Mouse (Mus musculus) v-Abl transformed pro-B cells (cell line): ENCODE data around the gene Ino80.

Experiments
- in situ Hi-C, 2 experiments: fragments of 400-800 bp; cut with MboI; formaldehyde crosslinking; loops; one replicate each; pipeline ENCODE4 v1.15.1; 2025; ENCODE audit not compliant: unreplicated experiment in 2 of 2

Ino80 gene

DNA sequence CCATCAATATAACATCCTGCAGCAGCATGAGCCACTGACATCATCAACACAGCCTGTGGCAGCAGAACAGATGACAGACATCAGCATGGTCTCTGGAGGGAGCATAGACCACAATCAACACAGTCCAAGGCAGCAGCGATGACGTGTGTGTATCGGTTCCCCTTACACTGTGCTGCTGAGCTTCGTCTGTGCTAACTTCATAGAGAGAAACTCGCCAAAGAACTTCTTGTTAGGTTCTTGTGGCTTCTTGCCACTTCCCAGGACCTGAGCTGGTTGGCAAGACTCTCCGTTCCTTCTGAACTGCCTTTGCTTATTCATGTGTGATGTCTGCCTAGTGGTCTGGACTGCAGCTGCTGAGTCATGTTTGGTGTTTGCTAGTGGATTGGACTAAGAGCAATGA lies 119.2 kb downstream of the Ino80 start:
- in situ Hi-C loops, result no loop called here

DNA sequence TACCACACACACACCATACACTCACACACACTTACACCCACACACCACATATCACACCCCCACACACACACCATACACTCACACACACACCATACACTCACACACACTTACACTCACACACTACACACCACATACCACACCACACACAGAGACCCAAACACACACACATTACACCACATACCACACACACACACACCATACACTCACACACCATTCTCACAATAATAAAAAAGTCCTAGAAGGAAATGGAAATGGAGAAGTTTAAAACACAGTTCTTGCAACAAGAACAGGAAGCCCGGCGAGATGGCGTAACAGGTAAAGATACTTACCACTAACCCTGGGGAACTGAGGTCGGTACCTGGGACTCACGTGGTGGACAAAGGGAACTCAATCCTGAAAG lies 120.7 kb downstream of the Ino80 start:
- in situ Hi-C loops, result no loop called here

DNA sequence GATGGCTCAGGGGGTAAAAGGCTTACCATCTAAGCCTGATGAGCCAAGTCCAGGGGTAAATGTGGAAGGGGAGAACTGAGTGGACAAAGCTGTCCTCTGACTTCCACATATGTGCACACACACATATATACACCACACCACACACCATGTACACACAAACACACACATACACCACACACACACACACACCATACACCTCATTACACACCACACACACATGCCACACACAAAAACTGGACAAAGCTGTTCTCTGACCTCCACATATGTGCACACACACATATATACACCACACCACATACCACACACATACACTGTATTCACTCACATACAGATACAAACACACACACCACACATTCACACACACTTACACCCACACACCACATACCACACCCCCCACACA lies 121.2 kb downstream of the Ino80 start:
- in situ Hi-C loops, result no loop called here

DNA sequence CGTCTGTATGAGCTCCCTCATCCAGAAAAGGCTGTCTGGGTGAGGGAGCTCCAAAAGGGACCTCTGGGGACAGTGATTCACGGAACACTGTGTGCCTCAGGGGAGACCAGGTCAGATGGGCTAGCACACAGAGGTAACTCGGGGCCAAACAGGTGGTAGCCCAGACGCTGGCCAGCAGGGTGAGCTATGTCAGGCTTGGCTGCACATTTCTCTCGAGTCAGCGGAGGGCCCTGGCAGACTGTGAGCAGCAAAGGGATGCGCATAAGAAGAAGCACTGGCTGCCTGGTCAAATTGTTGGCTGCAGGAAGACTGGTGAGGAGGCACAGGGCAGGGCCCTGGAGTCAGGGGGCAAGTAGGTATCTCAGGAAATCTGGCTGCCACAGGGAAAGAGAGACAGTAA lies 121.8 kb downstream of the Ino80 start:
- in situ Hi-C loops, result no loop called here

DNA sequence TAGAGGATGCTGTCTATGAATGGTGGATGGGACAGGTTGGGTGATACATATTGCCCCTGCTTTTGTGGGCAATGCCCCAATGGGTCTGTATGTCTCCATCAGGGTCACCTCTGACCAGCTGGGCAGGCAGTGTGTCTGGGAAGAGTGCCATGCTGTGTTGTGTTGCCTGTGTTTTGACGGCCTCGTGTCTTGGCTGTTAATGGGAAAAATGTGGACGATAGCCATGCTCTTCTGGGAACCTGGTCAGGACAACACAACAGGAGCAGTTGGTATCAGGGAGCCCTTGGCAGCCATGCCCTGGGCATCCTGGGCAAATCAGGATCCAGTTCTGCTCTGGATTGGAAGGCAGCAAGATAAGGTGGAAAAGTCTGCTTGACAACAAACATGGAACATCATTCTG lies 122.4 kb downstream of the Ino80 start:
- in situ Hi-C loops, result no loop called here

DNA sequence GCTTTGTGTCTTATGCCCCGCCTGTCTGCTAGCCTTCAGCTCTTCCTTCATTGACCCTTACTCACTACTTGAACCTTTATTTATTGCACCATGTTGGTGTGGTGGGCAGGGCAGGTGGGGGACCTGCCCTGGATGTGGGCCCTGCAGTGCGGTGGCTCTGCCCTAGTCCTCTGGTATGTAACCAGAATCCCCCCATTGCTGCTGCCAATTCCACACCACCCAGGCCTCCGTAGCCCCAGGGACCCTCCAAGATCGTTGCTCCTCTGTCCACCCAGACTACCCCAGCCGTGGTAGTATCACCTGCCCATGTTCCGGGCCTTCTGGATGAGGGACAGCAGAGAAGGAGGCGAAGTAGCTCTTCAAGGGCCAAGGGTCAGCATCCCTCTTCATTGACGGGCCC lies 123.8 kb downstream of the Ino80 start:
- in situ Hi-C loops, result no loop called here

DNA sequence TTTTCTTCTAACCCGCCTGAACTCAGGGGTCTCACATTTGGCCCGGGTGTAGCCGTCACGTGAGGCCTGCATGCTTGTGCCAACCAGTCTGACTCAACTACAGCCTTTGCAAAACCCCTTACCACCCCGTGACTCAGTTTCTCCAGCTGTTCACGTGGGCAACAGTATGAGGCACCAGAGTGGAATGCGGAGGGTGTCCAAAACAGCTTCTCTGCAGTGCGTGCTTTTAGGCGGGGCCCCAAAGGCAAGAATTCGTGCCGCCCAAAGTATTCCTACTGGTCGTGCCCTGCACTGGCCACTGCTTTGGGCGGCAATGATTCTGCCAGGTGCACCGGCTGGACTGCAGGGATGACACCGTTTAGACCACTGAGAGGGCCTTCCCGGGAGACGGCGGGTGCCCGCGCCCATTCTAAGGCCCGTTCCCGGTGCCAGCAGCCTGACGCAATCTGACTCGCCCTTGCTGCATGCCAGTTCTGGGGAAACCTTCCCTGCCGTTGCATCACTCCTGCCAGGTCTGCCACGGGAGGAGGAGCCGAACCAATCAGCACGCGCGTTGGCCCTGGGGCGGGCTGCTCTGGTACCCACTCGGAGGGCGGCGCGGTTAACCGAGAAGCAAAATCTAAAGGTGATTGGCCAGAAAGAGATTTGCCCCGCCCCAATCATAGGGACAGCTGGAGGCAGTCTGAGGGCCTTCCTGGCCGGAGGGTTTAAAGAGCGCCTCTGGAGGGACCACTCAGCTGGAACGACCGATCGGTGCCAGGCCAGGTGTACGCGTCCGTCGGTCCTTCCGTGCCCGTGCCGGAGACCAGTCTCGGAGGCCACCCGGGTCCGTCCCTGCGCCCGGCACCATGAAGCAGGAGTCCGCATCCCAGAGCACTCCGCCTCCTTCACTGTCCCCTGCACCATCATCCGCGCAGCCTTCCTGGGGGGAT lies 126.7 kb downstream of the Ino80 start, which contains the start of gene Chac1:
TSS of gene Chac1 (plus strand) at position 675 of the 932 bp plus-strand sequence.
- in situ Hi-C loops, result no loop called here

DNA sequence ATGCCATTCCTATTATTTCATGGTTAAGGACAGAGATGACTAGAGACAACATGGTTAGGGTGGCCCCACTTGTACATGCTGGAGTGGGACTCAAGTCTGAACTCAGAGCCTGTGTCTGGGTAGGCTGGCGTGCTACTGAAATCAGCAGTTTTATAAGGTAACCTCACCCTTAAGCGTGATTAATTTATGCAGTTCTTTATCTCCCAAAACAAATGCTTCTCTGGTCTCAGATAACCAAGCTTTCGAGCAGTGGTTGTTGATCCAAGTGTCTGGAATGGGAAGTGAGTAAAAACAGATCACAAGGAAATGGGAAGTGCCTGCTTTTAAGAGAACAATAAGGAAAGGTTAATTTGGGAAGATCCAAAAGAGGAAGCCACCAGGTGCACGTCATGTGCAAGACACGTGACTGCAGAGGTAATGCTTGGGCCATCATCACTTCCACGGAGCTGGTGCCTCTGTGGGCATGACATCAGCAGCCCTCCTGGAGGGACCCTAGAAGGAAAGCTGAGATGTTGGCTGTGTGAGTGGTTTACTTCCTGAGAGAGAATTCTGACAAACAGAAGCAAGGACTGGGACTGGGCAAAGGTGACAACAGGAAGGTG lies 132.8 kb downstream of the Ino80 start:
- in situ Hi-C loops, result no loop called here

DNA sequence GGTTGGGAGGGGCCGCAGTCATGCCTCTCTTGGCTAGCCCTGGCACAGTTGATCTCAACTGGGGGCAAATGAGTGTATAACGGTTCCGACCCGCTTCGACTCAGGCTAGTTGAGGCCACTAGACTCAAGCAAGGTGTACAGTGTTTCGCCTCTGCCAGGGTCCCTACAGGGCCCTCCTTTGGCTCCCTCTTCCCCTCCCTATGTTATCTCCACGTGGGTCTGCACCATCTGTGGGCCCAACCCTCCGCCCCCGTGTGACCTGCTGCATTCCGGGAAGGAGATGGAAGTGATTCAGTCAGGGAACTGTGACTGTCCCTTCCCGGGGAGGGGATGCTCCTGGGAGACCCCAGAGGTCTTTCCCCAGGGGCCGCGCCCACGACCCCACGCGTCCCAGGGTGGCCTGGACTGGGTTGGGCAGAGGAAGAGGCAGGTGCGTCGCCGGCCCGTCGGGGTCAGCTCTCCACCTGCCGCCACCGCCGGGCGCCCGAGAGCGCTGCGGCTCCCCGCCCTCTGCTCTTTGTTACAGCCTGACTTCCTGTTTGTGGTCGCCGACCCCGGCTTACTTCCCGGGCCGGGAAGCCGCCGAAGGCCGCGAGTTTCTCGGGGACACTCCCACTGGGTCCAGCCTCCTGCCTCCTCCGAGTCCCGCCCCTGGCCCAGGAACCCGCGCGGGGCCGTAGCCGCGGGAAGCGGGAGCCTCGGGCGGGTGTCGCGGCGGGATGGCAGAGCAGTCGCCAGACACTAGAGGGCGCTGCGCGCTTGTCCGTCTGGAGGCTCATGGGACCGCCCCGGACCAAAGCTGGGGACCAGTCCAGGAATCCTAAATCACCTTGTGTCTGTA lies 139.8 kb downstream of the Ino80 start:
- in situ Hi-C loops, result loop anchor here (5.0 kb wide), 3 partner anchors 35 to 80 kb away; no protein-coding TSS in a partner anchor

DNA sequence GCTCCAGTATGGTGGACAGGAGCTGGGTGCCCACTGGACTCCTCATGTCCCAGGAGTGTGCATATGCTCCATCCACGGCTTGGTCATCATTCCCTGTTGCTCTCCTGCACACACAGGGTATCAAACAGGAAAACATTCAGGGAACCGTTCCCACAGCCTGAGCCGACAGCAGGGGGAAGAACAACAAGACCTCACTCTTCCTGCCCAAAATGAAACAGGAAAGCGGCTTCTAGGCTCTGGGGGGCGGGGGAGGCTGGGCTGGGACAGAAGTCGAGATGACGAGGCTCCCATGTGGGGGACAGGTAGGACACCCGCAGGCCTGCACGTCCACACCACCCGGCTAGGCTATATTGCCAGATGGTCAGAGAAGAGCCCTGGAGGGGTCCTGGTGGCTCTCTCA lies 141.0 kb downstream of the Ino80 start:
- in situ Hi-C loops, result loop anchor here (5.0 kb wide), 3 partner anchors 34 to 81 kb away; no protein-coding TSS in a partner anchor

DNA sequence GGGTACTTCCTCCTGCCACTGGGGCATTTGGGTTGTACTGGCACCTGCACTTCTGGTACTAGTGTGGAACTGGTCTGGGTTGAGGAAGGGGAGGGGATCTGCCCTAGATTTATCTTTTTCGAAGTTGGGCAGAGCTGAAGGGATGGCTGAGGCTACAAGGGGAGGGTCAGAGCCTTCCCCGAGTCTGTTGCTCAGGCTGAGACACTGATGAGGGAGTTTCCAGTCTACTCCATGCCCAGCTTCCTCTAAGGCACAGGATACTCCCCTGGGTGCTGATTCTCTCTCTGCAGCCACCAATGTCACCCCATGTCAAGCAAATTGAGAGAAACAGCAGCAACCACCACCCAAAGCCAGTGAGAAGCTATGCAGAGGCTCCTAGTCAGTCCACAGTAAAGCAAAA lies 141.5 kb downstream of the Ino80 start:
- in situ Hi-C loops, result loop anchor here (5.0 kb wide), 3 partner anchors 34 to 81 kb away; no protein-coding TSS in a partner anchor

DNA sequence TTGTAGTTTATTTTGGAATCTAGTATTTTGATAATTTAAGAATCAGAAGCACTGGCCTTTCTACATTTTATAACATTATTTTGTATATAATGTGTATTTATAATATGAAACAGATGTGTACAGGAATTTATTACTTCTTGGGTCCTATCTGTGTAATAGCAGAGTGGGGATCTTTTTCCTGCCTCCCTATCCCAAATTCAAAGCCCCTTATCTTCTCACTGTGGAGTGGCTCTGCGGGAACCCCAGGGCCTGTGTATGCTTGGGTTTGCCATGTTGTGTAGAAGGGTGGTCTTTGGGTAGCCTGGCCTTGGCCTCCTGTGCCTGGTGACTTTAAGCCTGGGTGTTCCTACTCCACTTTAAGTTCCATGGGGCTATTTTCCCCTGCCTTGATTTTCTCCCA lies 142.0 kb downstream of the Ino80 start:
- in situ Hi-C loops, result loop anchor here (5.0 kb wide), 3 partner anchors 33 to 82 kb away; no protein-coding TSS in a partner anchor

DNA sequence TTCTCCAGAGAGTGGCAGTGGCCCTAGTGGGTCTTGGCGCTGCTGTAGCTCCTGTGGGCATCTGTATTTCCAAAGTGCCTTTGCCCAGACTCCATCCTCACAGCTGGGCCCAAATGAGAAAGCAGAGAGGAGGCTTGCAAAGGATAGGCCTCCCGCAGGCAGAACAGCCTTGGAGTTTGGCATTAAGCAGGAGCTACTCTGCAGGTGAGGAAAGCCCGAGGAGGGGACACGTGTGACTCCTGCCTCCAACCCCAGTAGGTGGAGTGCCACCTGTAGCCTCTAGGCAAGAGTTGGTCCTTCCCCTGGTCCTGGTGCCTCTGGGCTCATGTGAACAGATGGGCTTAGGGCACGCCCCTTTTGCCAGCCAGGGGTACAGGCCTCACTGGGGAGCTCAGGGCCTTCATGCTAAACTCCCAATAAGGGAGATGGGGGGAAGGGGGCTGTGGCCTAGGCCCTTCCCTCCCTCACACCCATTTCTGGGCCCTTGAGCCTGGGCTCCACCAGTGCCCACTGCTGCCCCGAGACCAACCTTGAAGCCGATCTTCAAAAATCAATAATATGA lies 142.4 kb downstream of the Ino80 start:
- in situ Hi-C loops, result loop anchor here (5.0 kb wide), 3 partner anchors 33 to 82 kb away; no protein-coding TSS in a partner anchor

DNA sequence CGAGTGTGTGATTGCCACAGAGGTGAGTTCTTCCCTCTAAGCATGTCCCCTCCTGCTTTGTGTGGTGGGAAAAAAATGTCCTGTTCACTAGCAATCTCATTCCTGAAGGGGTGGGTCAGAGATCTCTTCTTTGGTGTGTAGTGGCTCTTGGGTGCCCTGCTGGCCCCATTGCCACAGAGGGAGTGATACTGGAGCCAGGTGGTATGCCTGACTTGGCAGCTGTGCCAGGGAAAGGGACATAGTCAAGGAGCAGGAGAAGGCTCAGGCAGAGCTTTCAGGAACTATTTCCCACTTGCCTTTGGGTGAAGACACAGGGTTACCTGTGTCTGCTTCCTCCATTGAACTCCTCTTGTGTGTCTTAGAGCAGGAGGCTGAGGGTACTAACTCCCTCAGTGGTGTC lies 143.4 kb downstream of the Ino80 start:
- in situ Hi-C loops, result no loop called here

DNA sequence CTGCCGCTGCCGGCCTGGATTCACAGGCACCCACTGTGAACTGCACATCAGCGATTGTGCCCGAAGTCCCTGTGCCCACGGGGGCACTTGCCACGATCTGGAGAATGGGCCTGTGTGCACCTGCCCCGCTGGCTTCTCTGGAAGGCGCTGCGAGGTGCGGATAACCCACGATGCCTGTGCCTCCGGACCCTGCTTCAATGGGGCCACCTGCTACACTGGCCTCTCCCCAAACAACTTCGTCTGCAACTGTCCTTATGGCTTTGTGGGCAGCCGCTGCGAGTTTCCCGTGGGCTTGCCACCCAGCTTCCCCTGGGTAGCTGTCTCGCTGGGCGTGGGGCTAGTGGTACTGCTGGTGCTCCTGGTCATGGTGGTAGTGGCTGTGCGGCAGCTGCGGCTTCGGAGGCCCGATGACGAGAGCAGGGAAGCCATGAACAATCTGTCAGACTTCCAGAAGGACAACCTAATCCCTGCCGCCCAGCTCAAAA lies 145.3 kb downstream of the Ino80 start:
- in situ Hi-C loops, result no loop called here

DNA sequence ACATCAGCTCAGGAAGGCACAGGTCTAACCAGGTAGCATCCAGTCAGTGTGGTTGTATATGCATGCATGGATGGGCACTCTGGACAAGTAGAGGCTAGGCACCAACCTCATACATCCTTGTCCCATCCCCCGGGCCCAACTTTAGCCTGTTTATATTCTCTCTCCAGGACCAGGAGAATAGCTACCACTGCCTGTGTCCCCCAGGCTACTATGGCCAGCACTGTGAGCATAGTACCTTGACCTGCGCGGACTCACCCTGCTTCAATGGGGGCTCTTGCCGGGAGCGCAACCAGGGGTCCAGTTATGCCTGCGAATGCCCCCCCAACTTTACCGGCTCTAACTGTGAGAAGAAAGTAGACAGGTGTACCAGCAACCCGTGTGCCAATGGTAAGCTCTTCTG lies 146.7 kb downstream of the Ino80 start:
- in situ Hi-C loops, result no loop called here

DNA sequence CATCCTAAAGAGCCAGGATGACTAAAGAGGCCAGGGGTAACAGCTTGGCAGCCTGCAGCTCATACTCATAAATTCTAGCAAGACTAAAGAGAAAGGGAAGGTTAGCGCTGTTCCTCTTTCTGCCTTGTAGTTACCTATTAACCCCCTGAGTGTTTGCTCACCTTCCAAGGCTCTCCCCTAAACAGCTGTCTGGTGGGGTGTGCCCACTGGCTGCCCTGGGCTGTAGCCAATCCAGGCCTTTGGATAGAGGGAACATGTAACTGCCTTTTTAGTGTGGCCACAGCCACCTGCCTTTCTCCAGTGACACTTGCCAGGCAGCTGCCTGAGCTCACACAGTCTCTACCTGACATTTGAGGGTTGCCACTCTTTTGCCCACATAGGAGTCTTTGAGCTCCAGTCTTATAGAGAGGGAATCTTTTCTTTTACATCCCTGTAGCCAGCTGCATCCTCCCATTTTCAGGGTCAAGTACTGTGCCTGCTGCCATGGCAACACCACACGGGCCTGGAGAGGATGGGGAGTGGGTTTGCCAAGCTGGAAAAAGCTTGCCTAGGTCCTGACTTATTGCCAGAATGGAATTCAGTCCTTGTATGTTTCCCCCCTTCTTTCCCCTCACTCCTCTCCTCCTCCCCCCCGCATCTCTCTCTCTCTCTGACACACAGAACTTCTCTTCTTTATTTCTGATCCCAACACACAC lies 148.2 kb downstream of the Ino80 start:
- in situ Hi-C loops, result no loop called here

DNA sequence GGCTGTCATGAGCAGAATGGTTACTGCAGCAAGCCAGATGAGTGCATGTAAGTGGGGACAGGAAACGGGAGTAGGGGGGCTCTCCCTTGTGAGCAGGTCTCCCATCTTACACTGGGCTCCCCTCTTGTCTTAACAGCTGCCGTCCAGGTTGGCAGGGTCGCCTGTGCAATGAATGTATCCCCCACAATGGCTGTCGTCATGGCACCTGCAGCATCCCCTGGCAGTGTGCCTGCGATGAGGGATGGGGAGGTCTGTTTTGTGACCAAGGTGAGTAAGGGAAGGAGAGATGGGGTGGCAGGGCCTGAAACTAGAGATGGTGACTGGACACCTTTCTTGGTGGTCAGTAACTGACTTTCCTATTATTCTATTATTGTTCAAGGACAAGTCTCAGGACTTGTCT lies 148.9 kb downstream of the Ino80 start:
- in situ Hi-C loops, result no loop called here

DNA sequence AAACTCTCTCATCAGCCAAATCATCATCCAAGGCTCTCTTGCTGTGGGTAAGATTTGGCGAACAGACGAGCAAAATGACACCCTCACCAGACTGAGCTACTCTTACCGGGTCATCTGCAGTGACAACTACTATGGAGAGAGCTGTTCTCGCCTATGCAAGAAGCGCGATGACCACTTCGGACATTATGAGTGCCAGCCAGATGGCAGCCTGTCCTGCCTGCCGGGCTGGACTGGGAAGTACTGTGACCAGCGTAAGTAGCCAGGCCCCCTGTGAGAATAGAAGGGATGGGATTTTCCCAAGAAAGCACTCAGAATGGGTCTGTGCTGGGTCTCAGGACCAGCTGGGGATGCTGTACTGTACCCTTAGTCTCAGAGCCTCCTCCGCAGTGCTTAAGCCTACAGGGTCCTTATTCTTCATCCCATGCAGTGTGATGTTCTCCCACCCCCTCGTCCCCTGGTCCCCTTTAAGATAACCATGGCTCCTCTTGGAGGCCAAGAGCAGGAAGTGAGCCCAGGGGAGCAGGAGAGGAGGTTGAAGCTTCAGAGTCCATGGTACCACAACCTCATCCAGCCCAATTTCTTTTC lies 149.5 kb downstream of the Ino80 start:
- in situ Hi-C loops, result no loop called here
